Mouse (Mus musculus) spleen, adult 2 months (tissue): ENCODE data around the gene Fkrp.

ENCODE experiments used
- CTCF ChIP-seq: fragments of 200-500 bp; IDR thresholded peaks from 2 replicates; pipeline ENCODE4 v1.5.1; 2011; ENCODE audit warnings: mild to moderate bottlenecking, inconsistent platforms; ENCODE audit not compliant: insufficient read depth, insufficient read length, insufficient replicate concordance; ENCODE audit errors: extremely low read depth
- POLR2A ChIP-seq: fragments of 200-500 bp; IDR thresholded peaks from 2 replicates; pipeline ENCODE4 v1.6.1; 2011; ENCODE audit warnings: low read depth, low read length, inconsistent platforms

DNA sequence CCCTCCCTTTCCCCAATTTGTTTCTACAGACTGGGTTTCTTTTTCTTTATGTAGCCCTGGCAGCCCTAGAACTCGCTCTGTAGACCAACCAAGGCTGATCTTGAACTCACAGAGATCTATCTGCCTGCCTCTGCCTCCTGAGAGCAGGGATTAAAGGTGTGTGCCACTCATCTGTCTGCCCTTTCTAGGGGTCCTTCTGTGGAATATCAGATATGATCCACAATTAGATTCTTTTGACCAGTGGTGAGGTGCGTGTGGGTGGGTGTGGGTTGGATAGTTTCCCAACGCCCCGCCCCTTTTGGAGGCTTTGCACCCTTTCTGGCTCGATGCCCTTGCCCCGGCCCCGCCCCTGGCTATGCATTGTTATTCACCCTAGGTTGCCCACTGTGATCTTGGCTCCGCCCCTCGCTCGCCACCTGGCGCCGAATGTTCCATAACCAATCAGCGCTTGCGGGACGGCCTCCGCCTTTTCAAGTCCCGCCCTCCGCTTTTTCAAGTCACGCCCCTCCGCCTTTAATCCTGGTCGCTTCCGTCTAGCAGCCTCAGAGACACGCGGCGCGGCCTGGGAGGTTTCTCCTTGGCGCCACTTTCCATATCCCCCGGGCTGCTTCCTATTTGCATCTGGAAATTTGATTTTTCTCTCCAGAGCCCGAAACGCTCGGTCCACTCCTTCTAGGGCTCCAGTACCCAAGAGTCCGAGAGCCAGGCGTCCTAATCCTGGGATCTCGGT, 35.5 kb downstream of the Fkrp start, which contains the start of gene Slc1a5:
- TF ChIP-seq CTCF (no peak), POLR2A (peak; percentile 99)
